Mouse (Mus musculus): ENCODE data around the gene Siglecf.
A peak's percentile ranks its signal among the peaks of the same experiment; 100 is the strongest.

Gene Siglecf

GRCm38 (mm10) chr7:43362021-43362420 lies 10.9 kb downstream of the Siglecf start:
- no peak for DNase-seq (ENCODE audit: extremely low spot score, low read depth, low spot score)

GRCm38 (mm10) chr7:43378226-43378625 lies 27.1 kb downstream of the Siglecf start:
- DNase-seq (ENCODE audit: extremely low spot score, low read depth, low spot score), result peak; percentile 24

GRCm38 (mm10) chr7:43392349-43393121 lies 41.4 kb downstream of the Siglecf start:
- DNase-seq (ENCODE audit: extremely low spot score, low read depth, low spot score), result no peak

GRCm38 (mm10) chr7:43399501-43399900 lies 48.4 kb downstream of the Siglecf start:
- no peak for DNase-seq (ENCODE audit: extremely low spot score, low read depth, low spot score)

GRCm38 (mm10) chr7:43402718-43403117 lies 51.6 kb downstream of the Siglecf start:
- DNase-seq (ENCODE audit: extremely low spot score, low read depth, low spot score), result no peak

- no peak for DNase-seq (ENCODE audit: extremely low spot score, low read depth, low spot score)
These were observed 56.4 kb downstream of the Siglecf start for GRCm38 (mm10) chr7:43407573-43407972.

GRCm38 (mm10) chr7:43408131-43408553 lies 57.0 kb downstream of the Siglecf start, which contains the start of gene Siglecg:
TSS of gene Siglecg (plus strand) at chr7:43408204.
- no peak for DNase-seq (ENCODE audit: extremely low spot score, low read depth, low spot score)

- DNase-seq (ENCODE audit: extremely low spot score, low read depth, low spot score), result no peak
These were observed 57.9 kb downstream of the Siglecf start for GRCm38 (mm10) chr7:43409084-43409483.
